8 mouse cellular contexts compared by ENCODE assay signal in genomic region chr1:63763212-63763694, GRCm38 (mm10). TPM values are rescaled to one million over a fixed set of nuclear protein-coding genes. Genes with fewer than 3 reads are reported as not detected.
DNase-seq lines count a peak whose midpoint lies in the region; ATAC-seq lines count a peak whose summit lies in the region.
"Had no signal": no experiment of that assay in that cellular context is flagged by ENCODE, and none has a peak within 500 bp of the region (broad histone marks: within the 10 kb centered on the region; RNA-seq: fewer than 3 reads in every experiment).

No protein-coding gene starts in this region.

- no peak overlapping the region for H3K4me3 ChIP-seq in forebrain, embryonic 16.5 days (replicated peaks; ENCODE audit: low read length)
- no peak overlapping the region for H3K4me3 ChIP-seq in hindbrain, embryonic 16.5 days (ENCODE audit: low read length)
- H3K4me3 ChIP-seq in stomach, embryonic 14.5 days (ENCODE audit: low read depth, low read length), result no peak overlapping the region
- H3K4me3 ChIP-seq: erythroblast, embryonic 14.5 days had no signal

- no peaks in the 10 kb centered on the region for H3K27me3 ChIP-seq in forebrain, embryonic 16.5 days (replicated peaks; ENCODE audit: control insufficient read depth, insufficient read depth, low read length)
- no peaks in the 10 kb centered on the region for H3K27me3 ChIP-seq in hindbrain, embryonic 16.5 days (replicated peaks; ENCODE audit: control insufficient read depth, insufficient read depth, low read length)
- no peaks in the 10 kb centered on the region for H3K27me3 ChIP-seq in stomach, embryonic 14.5 days (ENCODE audit: control insufficient read depth, insufficient read depth, low read length)

- H3K4me1 ChIP-seq in forebrain, embryonic 16.5 days (replicated peaks; ENCODE audit: control insufficient read depth, insufficient read depth, low read length), result peaks cover 22% of the 10 kb centered on the region
- H3K4me1 ChIP-seq in hindbrain, embryonic 16.5 days (ENCODE audit: control insufficient read depth, insufficient read depth, low read depth, low read length), result peaks cover 20% of the 10 kb centered on the region
- H3K4me1 ChIP-seq in stomach, embryonic 14.5 days (ENCODE audit: control insufficient read depth, insufficient read depth, low read length), result no peaks in the 10 kb centered on the region

- 3% methylated on average over 3 of the region's 3 CpGs for WGBS in forebrain, embryonic 16.5 days
- 5% methylated on average over 3 of the region's 3 CpGs for WGBS in hindbrain, embryonic 16.5 days
- WGBS in stomach, embryonic 14.5 days, result 23% methylated on average over 3 of the region's 3 CpGs

- H3K9me3 ChIP-seq in forebrain, embryonic 16.5 days (ENCODE audit: control insufficient read depth, low read length), result no peaks in the 10 kb centered on the region
- H3K9me3 ChIP-seq in hindbrain, embryonic 16.5 days (ENCODE audit: control insufficient read depth, low read length), result no peaks in the 10 kb centered on the region
- H3K9me3 ChIP-seq in stomach, embryonic 14.5 days (ENCODE audit: control insufficient read depth, low read depth, low read length), result no peaks in the 10 kb centered on the region

- peak overlapping the region; percentile 68 for H3K27ac ChIP-seq in forebrain, embryonic 16.5 days (ENCODE audit: low read length)
- peak overlapping the region; percentile 67 for H3K27ac ChIP-seq in hindbrain, embryonic 16.5 days (ENCODE audit: low read depth, low read length)
- H3K27ac ChIP-seq in stomach, embryonic 14.5 days (ENCODE audit: low read length), result no peak overlapping the region

- no peaks in the 10 kb centered on the region for H3K36me3 ChIP-seq in forebrain, embryonic 16.5 days (ENCODE audit: control insufficient read depth, insufficient read depth)
- no peaks in the 10 kb centered on the region for H3K36me3 ChIP-seq in hindbrain, embryonic 16.5 days (ENCODE audit: control insufficient read depth, insufficient read depth, low read length)
- no peaks in the 10 kb centered on the region for H3K36me3 ChIP-seq in stomach, embryonic 14.5 days (ENCODE audit: control insufficient read depth, insufficient read depth, low read length)

- peak; percentile 87 for ATAC-seq in forebrain, embryonic 16.5 days
- ATAC-seq in hindbrain, embryonic 16.5 days, result peak; percentile 93
- ATAC-seq in megakaryocyte-erythroid progenitor cell, adult 5-6 weeks (replicated peaks; ENCODE audit: low FRiP score, low TSS enrichment, poor library complexity, severe bottlenecking), result 0 out of 2 replicates have a peak, but pooled peaks have one; percentile 50
- peak; percentile 63; the same call in 1 of the 2 replicates for ATAC-seq in stomach, embryonic 14.5 days (ENCODE audit: insufficient number of reproducible peaks, insufficient read depth, low FRiP score, low read depth)

- H3K4me2 ChIP-seq in forebrain, embryonic 16.5 days (ENCODE audit: low read length), result no peak overlapping the region
- H3K4me2 ChIP-seq in hindbrain, embryonic 16.5 days (ENCODE audit: low read length), result no peak overlapping the region
- no peak overlapping the region for H3K4me2 ChIP-seq in stomach, embryonic 14.5 days (replicated peaks; ENCODE audit: low read depth, low read length)

- no peak overlapping the region for H3K9ac ChIP-seq in forebrain, embryonic 16.5 days (replicated peaks; ENCODE audit: low read depth, low read length)
- no peak overlapping the region; the same call in 1 of the 2 replicates for H3K9ac ChIP-seq in hindbrain, embryonic 16.5 days (ENCODE audit: low read depth, low read length)
- H3K9ac ChIP-seq in stomach, embryonic 14.5 days (replicated peaks; ENCODE audit: low read depth, low read length), result no peak overlapping the region

- peak; percentile 74 for DNase-seq in NIH3T3 (ENCODE audit: low read depth)
- peak; percentile 67 for DNase-seq in cerebellum, adult 11 months
- DNase-seq in layer of hippocampus, postnatal 25 days (ENCODE audit: extremely low spot score in 1 of 2, low spot score in 1 of 2), result peak; percentile 23 to 48

RNA-seq across cellular contexts. Expression of gene 4933402D24Rik, which starts 5.8 kb away (rescaled TPM):
- 0.22 and 0.38 TPM in 2 replicates for polyA plus RNA-seq in forebrain, embryonic 16.5 days (2015; fragmentation: Nextera tagmentation; extraction: Ambion mirVana)
- polyA plus RNA-seq in hindbrain, embryonic 16.5 days (2015; fragmentation: Nextera tagmentation; extraction: Ambion mirVana), result 0.11 and 0.43 TPM in 2 replicates
- not detected for total RNA-seq in layer of hippocampus, postnatal 25 days (2021)
- total RNA-seq in megakaryocyte-erythroid progenitor cell, adult 5-6 weeks (2014; fragmentation: Nextera tagmentation), result not detected in 2 replicates
- not detected in 2 replicates for total RNA-seq in megakaryocyte-erythroid progenitor cell, adult 5-6 weeks (2017)
- polyA plus RNA-seq in stomach, embryonic 14.5 days (2014; fragmentation: Nextera tagmentation; extraction: Ambion mirVana), result 0.32 TPM in 1 of 2 replicates, not detected in the other
- polyA plus RNA-seq: erythroblast, embryonic 14.5 days had no signal

RNA-seq across cellular contexts. Expression of gene Fastkd2, which starts 32.8 kb away (rescaled TPM):
- 43.8 and 44.6 TPM in 2 replicates for polyA plus RNA-seq in forebrain, embryonic 16.5 days (2015; fragmentation: Nextera tagmentation; extraction: Ambion mirVana)
- polyA plus RNA-seq in hindbrain, embryonic 16.5 days (2015; fragmentation: Nextera tagmentation; extraction: Ambion mirVana), result 35.3 and 35.8 TPM in 2 replicates
- total RNA-seq in layer of hippocampus, postnatal 25 days (2021), result 10 to 100 TPM; 22.3 to 22.7 TPM
- 70.4 and 83.7 TPM in 2 replicates for total RNA-seq in megakaryocyte-erythroid progenitor cell, adult 5-6 weeks (2014; fragmentation: Nextera tagmentation)
- total RNA-seq in megakaryocyte-erythroid progenitor cell, adult 5-6 weeks (2017), result 34.9 and 50.2 TPM in 2 replicates
- 62.3 and 65.6 TPM in 2 replicates for polyA plus RNA-seq in stomach, embryonic 14.5 days (2014; fragmentation: Nextera tagmentation; extraction: Ambion mirVana)

RNA-seq across cellular contexts. Expression of gene Mdh1b, which starts 33.1 kb away (rescaled TPM):
- 0.14 and 0.28 TPM in 2 replicates for polyA plus RNA-seq in forebrain, embryonic 16.5 days (2015; fragmentation: Nextera tagmentation; extraction: Ambion mirVana)
- 0.59 and 0.75 TPM in 2 replicates for polyA plus RNA-seq in hindbrain, embryonic 16.5 days (2015; fragmentation: Nextera tagmentation; extraction: Ambion mirVana)
- total RNA-seq in layer of hippocampus, postnatal 25 days (2021), result under 1 TPM; 0.66 to 0.70 TPM
- total RNA-seq in megakaryocyte-erythroid progenitor cell, adult 5-6 weeks (2014; fragmentation: Nextera tagmentation), result not detected in 2 replicates
- not detected in 2 replicates for total RNA-seq in megakaryocyte-erythroid progenitor cell, adult 5-6 weeks (2017)
- not detected in 2 replicates for polyA plus RNA-seq in stomach, embryonic 14.5 days (2014; fragmentation: Nextera tagmentation; extraction: Ambion mirVana)
- polyA plus RNA-seq: erythroblast, embryonic 14.5 days had no signal
